Mouse (Mus musculus): Measurements from ENCODE around the gene Ulk2. TPM values are rescaled to one million over a fixed set of nuclear protein-coding genes. Genes with fewer than 3 reads are reported as not detected.
"Not testable (repeated sequence)": the region's sequence is repeated elsewhere in the genome, so short reads cannot be mapped to it uniquely, and the experiment has no call there.

Ulk2 gene
- total and polyA plus RNA-seq, 3 experiments: 7.9 to 10.5 (median 9.3) TPM

DNA sequence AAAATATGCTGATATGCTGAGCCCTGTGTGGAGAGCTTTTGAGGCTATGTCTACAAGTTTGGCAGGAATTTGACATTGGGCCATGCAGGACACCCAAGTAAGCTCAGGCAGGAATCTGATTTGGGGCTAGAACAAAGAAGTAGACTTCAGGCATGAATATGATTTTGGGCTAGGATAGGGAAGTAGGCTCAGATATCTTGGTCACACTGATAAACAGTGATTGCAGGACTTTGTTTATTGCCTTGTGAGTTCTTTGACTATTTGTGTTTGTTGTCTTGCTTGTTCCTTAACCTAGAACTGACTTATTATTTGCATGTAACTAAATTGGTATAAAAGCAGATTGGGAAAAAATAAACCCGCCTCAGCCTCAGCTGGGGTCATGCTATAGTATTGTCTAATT is 66.3 kb downstream of the Ulk2 start:
- no peaks in the 10 kb centered on the region for H3K9me3 ChIP-seq (replicated peaks; ENCODE audit: low read length)
- H3K4me3 ChIP-seq (replicated peaks in 1 of 3; ENCODE audit: low read depth in 2 of 3, low read length in 2 of 3, poor library complexity in 1 of 3): no peak overlapping the region
- in situ Hi-C loops (cut with MboI; ENCODE audit: low pct_ligation_motif_present, low pct_unique_long_range_greater_than_20kb, low sequenced_read_pairs): no loop called here
- H3K9ac ChIP-seq (ENCODE audit: insufficient read depth, low read depth): no peak overlapping the region
- H3K27me3 ChIP-seq (replicated peaks): no peaks in the 10 kb centered on the region
- H3K79me2 ChIP-seq (replicated peaks; ENCODE audit: control insufficient read depth, extremely low read depth, insufficient read depth, poor library complexity, severe bottlenecking): no peaks in the 10 kb centered on the region
- H3K27ac ChIP-seq (ENCODE audit: insufficient read depth, low read depth): no peak overlapping the region
- dilution Hi-C loops (cut with MboI; ENCODE audit: extremely low pct_ligation_motif_present, extremely low pct_unique_long_range_greater_than_20kb, low sequenced_read_pairs): no loop called here
- H3K4me1 ChIP-seq (ENCODE audit: control insufficient read depth in 1 of 2, insufficient read depth in 2 of 2): no peaks in the 10 kb centered on the region
- peaks cover 9 to 30% of the 10 kb centered on the region in 2 experiments for H3K36me3 ChIP-seq (replicated peaks in 1 of 2; ENCODE audit: control insufficient read depth in 1 of 2, insufficient read depth in 1 of 2, low read length in 1 of 2)
- TF ChIP-seq MXI1 (IDR thresholded peaks at IDR 0.05; ENCODE audit: low read depth, low read length): no peak
- TF ChIP-seq ELF1 (IDR thresholded peaks at IDR 0.05; ENCODE audit: low read depth, low read length): no peak
- TF ChIP-seq KAT2A (IDR thresholded peaks at IDR 0.05; ENCODE audit: insufficient replicate concordance, low read length): no peak
- no peak for TF ChIP-seq MAX (IDR thresholded peaks at IDR 0.05; ENCODE audit: low read length)
- no peak for TF ChIP-seq PAX5 (IDR thresholded peaks at IDR 0.05; ENCODE audit: low read length)
- TF ChIP-seq GABPA (IDR thresholded peaks at IDR 0.05; ENCODE audit: insufficient replicate concordance, low read depth, low read length): no peak
- no peak for TF ChIP-seq TCF12 (IDR thresholded peaks at IDR 0.05; ENCODE audit: low read depth, low read length)
- no peak for TF ChIP-seq MAZ (IDR thresholded peaks at IDR 0.05; ENCODE audit: low read depth, low read length)
- TF ChIP-seq UBTF (IDR thresholded peaks at IDR 0.05; ENCODE audit: low read depth, low read length): no peak
- no peak for TF ChIP-seq JUND (conservative IDR thresholded peaks at IDR 0.05; ENCODE audit: low read depth, low read length)
- TF ChIP-seq NELFE (IDR thresholded peaks at IDR 0.05; ENCODE audit: low read depth, low read length): no peak
- no peak for TF ChIP-seq SMC3 (IDR thresholded peaks at IDR 0.05; ENCODE audit: low read depth, low read length)
- TF ChIP-seq RCOR1 (conservative IDR thresholded peaks at IDR 0.05; ENCODE audit: low read depth, low read length): no peak
- no peak for TF ChIP-seq ZNF384 (IDR thresholded peaks at IDR 0.05; ENCODE audit: low read depth, low read length)
- TF ChIP-seq MAFK (IDR thresholded peaks at IDR 0.05; ENCODE audit: insufficient replicate concordance, low read length): no peak
- no peak for DNase-seq (ENCODE audit: extremely low read depth)
- H3K4me2 ChIP-seq (ENCODE audit: insufficient read depth, low read depth, poor library complexity, severe bottlenecking): no peak overlapping the region

DNA sequence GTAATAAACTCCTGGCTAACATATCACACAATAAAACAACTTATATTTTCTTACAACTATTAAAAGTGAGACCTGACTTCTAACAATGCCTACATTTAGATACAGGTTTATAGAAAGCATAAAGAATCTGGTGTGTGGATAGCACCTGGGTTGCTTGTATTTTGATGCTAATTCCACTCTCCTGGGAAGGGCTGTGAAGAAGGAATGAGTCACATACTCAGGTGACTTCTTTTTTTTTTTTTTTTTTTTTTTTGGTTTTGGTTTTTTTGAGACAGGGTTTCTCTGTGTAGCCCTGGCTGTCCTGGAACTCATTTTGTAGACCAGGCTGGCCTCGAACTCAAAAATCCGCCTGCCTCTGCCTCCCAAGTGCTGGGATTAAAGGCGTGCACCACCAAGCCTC is 72.3 kb downstream of the Ulk2 start:
- H3K79me2 ChIP-seq (replicated peaks; ENCODE audit: control insufficient read depth, extremely low read depth, insufficient read depth, poor library complexity, severe bottlenecking); H3K27me3 ChIP-seq (replicated peaks); H3K27ac ChIP-seq (ENCODE audit: insufficient read depth, low read depth); H3K4me3 ChIP-seq (replicated peaks in 1 of 3; ENCODE audit: low read depth in 2 of 3, low read length in 2 of 3, poor library complexity in 1 of 3); H3K4me2 ChIP-seq (ENCODE audit: insufficient read depth, low read depth, poor library complexity, severe bottlenecking); H3K9ac ChIP-seq (ENCODE audit: insufficient read depth, low read depth); dilution Hi-C loops (cut with MboI; ENCODE audit: extremely low pct_ligation_motif_present, extremely low pct_unique_long_range_greater_than_20kb, low sequenced_read_pairs); in situ Hi-C loops (cut with MboI; ENCODE audit: low pct_ligation_motif_present, low pct_unique_long_range_greater_than_20kb, low sequenced_read_pairs); H3K4me1 ChIP-seq (ENCODE audit: control insufficient read depth in 1 of 2, insufficient read depth in 2 of 2); H3K9me3 ChIP-seq (replicated peaks; ENCODE audit: low read length); DNase-seq (ENCODE audit: extremely low read depth): not testable (repeated sequence)
- peak; percentile 52 for TF ChIP-seq ZNF384 (IDR thresholded peaks at IDR 0.05; ENCODE audit: low read depth, low read length)
- peaks cover 5 to 30% of the 10 kb centered on the region in 2 experiments for H3K36me3 ChIP-seq (replicated peaks in 1 of 2; ENCODE audit: control insufficient read depth in 1 of 2, insufficient read depth in 1 of 2, low read length in 1 of 2)
